Mouse (Mus musculus): Measurements from ENCODE around the gene Rhbdl1.

The Rhbdl1 gene

DNA sequence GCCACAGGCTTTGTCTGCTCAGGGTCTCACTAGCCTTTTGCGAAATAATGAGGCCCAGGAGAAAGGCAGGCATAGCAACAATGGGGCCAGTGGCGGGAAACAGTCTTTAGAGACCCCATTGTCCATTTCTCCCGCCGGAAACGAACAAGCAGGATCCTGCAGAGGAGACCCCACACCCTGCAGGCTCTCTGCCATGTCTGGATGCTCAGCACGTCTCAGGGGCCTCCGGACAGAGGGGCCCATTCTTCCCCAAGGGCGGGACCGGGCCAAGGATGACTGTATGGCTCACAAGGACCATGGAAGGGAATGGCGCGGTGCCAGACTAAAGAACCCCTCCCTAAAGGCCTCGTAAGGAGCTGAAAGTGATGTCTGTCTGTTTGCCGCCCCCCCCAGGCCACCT is 42.9 kb downstream of the Rhbdl1 start:
- DNase-seq (ENCODE audit: low spot score) = no peak

DNA sequence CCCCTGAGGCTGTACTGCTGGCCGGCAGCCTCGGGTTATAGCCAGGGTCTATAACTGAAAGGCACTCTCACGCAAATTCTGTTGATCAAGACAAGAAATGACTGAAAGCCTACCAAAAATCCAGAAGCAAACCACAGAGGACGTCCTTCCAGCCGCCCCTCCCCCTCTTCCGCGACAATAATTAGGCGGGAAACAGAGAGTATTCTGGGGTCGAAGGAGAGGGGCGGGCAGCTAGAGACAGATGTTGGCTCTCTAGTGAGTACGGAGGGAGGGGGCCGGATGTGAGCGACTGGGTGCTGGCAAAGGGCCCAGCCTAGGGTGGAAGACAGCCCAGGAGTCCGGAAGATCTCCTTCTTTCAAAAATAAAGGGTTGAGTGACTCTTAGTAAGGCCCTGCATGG is 44.5 kb downstream of the Rhbdl1 start, which contains the start of gene Fam173a:
Gene Fam173a, minus strand, starts transcription at position 287 of the 400 bp plus-strand sequence.
- DNase-seq (ENCODE audit: low spot score) = peak; percentile 51

DNA sequence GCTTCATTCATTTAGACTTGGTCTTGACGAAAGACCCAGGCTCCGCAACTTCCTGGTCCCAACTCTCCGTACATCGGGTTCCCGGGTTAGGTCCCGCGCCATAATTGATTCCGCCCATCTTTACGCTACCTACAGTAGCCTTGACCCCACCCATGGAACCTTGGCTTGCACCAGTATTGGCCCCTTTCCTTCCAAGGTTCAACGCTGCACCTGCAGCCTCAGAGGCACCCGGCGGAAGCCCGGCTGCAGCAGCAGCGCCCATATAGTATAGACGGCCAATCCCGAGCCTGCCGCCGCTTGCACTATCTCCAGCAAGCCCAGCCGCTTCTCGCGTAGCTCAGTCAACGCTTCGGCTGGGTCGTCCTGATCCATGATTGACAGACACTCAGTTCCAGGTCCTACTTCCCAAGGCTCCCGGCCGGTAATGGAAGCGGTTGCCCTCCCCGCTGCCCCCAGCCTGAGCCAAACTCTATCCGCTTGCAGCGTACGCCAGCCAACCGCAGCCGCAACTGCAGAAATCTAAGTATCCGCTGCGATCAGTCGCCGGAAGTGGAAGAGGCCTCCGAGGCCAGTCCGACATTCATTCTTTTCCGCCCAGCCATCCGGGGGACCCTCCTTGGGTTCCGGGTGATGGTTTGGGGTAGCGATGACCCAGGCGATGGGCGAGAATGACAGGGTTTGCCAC is 45.1 kb downstream of the Rhbdl1 start:
- DNase-seq (ENCODE audit: low spot score) = peak; percentile 85

- no peak for DNase-seq (ENCODE audit: low spot score)
Measured at GRCm38 (mm10) chr17:25791320-25791842, 45.7 kb downstream of the Rhbdl1 start.

- DNase-seq (ENCODE audit: low spot score) = no peak
Measured at GRCm38 (mm10) chr17:25786781-25787504, 50.2 kb downstream of the Rhbdl1 start.

DNA sequence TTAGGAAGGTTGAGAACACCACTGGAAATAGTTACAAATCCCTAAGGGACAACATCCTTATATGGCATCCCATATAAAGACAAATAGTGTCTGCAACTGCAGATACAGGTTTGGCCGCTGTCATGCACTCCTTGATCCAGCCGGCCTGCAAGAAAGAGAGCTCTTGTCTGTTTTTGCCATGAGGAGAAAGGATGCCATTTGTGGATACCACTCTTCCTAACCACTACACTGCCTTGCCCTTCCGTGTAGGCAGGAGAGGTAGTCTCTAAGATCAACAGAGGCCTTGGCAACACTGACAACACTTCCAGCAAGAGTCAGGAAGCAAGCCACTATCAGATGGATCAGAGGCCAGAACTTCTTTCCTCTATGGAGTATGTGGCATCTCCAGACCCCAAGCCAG is 50.8 kb downstream of the Rhbdl1 start, which contains the start of gene Ccdc78:
Gene Ccdc78, plus strand, starts transcription at position 301 of the 400 bp plus-strand sequence.
- DNase-seq (ENCODE audit: low spot score) = no peak

DNA sequence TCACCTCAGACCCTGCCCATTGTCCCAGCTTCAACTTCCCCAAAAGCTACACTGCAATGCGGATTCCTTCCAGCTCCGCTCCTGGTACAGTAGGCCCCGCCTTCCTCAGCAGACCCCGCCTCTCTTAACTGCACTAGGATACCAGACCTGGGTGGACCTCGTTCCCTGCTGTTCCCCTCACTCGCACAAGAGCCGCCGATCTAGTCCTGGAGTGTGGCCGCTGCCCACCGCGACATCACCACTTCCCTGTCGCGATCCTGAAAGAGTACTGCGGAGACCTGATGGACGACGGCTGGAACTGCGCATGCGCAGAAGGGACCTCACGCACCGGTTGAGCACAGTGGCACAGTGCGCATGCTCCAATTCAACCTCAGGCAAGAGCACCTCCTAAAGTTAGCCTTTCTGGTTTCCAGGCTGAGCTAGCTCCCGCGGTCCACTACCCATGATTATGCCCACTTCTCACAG is 51.8 kb downstream of the Rhbdl1 start, which contains the start of gene Haghl:
Gene Haghl, minus strand, starts transcription at position 393 of the 465 bp plus-strand sequence.
- DNase-seq (ENCODE audit: low spot score) = peak; percentile 96
